Mouse (Mus musculus): ENCODE measurements around the gene Cbx3. TPM values are rescaled to one million over a fixed set of nuclear protein-coding genes. Genes with fewer than 3 reads are reported as not detected.

Gene Cbx3
- polyA plus RNA-seq, 1 experiment from 2014 or later, result 719 TPM

DNA sequence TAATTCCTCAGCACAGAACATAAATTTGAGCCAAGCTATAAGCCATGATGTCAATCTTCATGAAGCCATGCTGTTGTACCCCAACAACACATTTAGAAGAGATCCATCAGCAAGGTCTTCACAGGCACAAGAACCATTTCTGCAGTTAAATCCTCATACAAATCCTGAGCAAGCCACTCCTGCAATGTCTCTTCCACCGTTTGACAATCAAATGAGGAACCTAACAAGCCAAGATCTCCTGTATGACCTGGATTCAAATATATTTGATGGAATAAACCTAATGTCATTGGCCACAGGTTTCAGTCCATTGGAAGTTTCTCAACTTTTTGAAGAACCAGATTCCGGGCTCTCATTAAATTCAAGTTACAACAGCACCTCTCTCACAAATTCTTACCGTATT is 12.9 kb upstream of the Cbx3 start:
- no peak for ATAC-seq (ENCODE audit: low FRiP score)
- no peaks in the 10 kb centered on the region for H3K27me3 ChIP-seq
- no peaks in the 10 kb centered on the region for H3K9me3 ChIP-seq
- WGBS, result 88% methylated on average over 3 of the region's 3 CpGs
- no peak overlapping the region for H3K27ac ChIP-seq
- peaks cover 42% of the 10 kb centered on the region for H3K36me3 ChIP-seq (replicated peaks)
- no peak overlapping the region for H3K4me3 ChIP-seq (replicated peaks)
- no peak overlapping the region for H3K4me2 ChIP-seq
- no peak overlapping the region for H3K9ac ChIP-seq
- H3K4me1 ChIP-seq, result no peaks in the 10 kb centered on the region

GRCm38 (mm10) chr6:51457770-51458387 is 12.3 kb upstream of the Cbx3 start:
- Histone ChIP-seq H3K27ac (no peak overlapping the region), H3K9me3 (no peaks in the 10 kb centered on the region), H3K4me2 (no peak overlapping the region), H3K27me3 (no peaks in the 10 kb centered on the region), H3K36me3 (replicated peaks) (peaks cover 44% of the 10 kb centered on the region), H3K4me1 (no peaks in the 10 kb centered on the region), H3K9ac (no peak overlapping the region), H3K4me3 (replicated peaks) (no peak overlapping the region)
- WGBS, result 88% methylated on average over 8 of the region's 8 CpGs
- ATAC-seq (ENCODE audit: low FRiP score), result no peak

- Histone ChIP-seq H3K36me3 (replicated peaks) (peaks cover 55% of the 10 kb centered on the region), H3K4me1 (peaks cover 5% of the 10 kb centered on the region; the same call in 1 of the 2 replicates), H3K9me3 (no peaks in the 10 kb centered on the region), H3K9ac (no peak overlapping the region), H3K4me3 (replicated peaks) (no peak overlapping the region), H3K27ac (no peak overlapping the region), H3K27me3 (no peaks in the 10 kb centered on the region), H3K4me2 (no peak overlapping the region)
- WGBS, result 45% methylated on average over 2 of the region's 2 CpGs
- no peak for ATAC-seq (ENCODE audit: low FRiP score)
These were observed 11.2 kb upstream of the Cbx3 start for GRCm38 (mm10) chr6:51458925-51459312.

DNA sequence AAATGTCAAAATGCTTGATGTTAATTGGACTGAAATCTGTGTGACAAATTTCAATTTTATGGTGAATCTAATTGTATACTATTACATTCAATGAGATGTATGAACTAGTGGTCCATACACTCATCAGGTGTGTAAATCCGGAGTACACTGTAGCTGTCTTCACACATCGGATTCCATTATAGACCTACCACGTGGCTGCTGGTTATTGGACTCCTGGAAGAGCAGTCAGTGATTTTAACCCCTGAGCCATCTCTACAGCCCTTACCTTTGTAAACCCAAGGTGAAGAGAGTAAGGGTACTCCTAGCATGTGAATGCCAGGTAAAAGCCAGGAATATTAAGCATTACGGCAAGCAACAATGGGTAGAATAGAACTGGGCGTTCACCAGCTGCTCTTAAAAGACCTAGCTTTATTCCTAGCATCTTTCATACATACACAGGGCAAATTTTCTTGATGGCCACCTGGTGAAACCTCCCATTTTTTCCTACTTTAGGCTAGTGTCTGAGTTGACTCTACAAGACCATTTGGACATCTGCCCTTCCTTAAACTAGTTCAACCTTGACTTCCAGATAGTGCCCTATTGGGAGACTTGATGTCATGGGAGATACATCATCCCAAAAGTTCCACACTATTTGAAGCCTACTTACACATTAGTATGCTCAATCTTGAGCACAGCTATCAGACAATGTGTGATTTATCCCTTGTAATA is 10.7 kb upstream of the Cbx3 start:
- H3K27ac ChIP-seq, result no peak overlapping the region
- H3K36me3 ChIP-seq (replicated peaks), result peaks cover 58% of the 10 kb centered on the region
- ATAC-seq (ENCODE audit: low FRiP score), result peak; percentile 55
- H3K4me3 ChIP-seq (replicated peaks), result no peak overlapping the region
- H3K27me3 ChIP-seq, result no peaks in the 10 kb centered on the region
- peaks cover 6% of the 10 kb centered on the region; the same call in 1 of the 2 replicates for H3K4me1 ChIP-seq
- H3K9me3 ChIP-seq, result no peaks in the 10 kb centered on the region
- 37% methylated on average over 5 of the region's 5 CpGs for WGBS
- H3K9ac ChIP-seq, result no peak overlapping the region
- no peak overlapping the region for H3K4me2 ChIP-seq

DNA sequence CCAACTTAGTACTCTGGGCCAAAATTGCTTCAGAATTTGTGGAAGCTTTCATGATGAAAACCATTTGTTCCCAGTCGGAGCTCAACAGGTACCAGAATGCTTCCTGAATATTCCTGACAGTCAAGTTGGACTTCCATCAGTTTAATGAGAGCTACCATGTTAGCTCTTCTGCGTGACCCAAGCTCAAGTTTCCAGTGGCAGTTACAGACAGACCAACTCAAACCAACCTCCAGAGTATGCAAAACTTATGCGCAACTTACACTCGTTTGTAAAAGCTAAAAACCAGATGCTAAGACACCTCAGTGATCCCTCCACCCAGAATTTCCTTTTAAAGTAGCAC is 10.2 kb upstream of the Cbx3 start:
- Histone ChIP-seq H3K4me1 (peaks cover 6% of the 10 kb centered on the region; the same call in 1 of the 2 replicates), H3K9me3 (no peaks in the 10 kb centered on the region), H3K27me3 (no peaks in the 10 kb centered on the region), H3K9ac (no peak overlapping the region), H3K36me3 (replicated peaks) (peaks cover 61% of the 10 kb centered on the region), H3K4me2 (no peak overlapping the region), H3K4me3 (replicated peaks) (no peak overlapping the region), H3K27ac (no peak overlapping the region)
- ATAC-seq (ENCODE audit: low FRiP score), result no peak; the same call in 1 of the 2 replicates
- 79% methylated on average over 4 of the region's 4 CpGs for WGBS

DNA sequence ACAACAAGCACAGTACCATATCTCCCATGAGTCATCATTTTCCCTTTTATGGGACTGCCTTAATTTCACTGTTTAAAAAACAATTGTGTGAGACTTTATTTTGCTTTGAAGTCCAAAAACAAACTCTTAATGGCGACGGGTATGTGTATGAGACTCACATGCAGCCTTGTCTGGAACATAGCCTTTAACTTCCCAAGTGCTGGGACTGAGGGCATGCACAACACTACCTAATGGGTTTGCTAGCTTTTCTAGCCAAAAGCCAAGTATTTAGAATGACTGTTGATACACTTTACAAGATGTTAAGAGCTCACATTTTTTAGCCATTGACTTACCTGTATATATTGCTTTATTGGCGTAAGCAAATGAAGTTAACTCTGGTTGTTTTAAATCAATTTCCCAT is 9.8 kb upstream of the Cbx3 start:
- Histone ChIP-seq H3K4me2 (no peak overlapping the region), H3K4me3 (replicated peaks) (no peak overlapping the region), H3K9ac (no peak overlapping the region), H3K9me3 (no peaks in the 10 kb centered on the region), H3K4me1 (peaks cover 7% of the 10 kb centered on the region), H3K27ac (no peak overlapping the region), H3K36me3 (replicated peaks) (peaks cover 64% of the 10 kb centered on the region), H3K27me3 (no peaks in the 10 kb centered on the region)
- no peak for ATAC-seq (ENCODE audit: low FRiP score)
- WGBS, result 77% methylated on average over 3 of the region's 3 CpGs

DNA sequence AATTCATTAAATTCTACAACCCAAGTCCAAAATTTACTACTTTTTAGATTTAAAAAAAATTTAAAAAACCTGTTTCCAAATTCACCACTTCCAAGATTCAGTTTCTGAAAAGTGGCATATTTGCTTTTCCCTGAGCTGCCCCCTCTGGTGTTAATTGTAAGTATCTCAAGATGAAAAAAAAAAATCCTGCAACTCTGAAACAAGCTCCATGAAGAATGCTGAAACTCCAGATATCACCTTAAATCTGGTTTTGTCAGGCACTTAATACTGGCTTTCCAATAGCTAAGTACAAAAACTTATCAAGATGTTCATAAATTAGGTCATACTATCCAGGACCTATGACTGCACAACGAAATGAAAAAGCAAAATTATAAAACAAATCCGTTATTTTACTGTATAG is 2.5 kb upstream of the Cbx3 start:
- Histone ChIP-seq H3K4me2 (peak overlapping the region; percentile 54), H3K4me1 (peaks cover 33% of the 10 kb centered on the region), H3K27ac (no peak overlapping the region), H3K4me3 (replicated peaks) (peak overlapping the region; percentile 91), H3K36me3 (replicated peaks) (peaks cover 43% of the 10 kb centered on the region), H3K9me3 (no peaks in the 10 kb centered on the region), H3K9ac (peak overlapping the region; percentile 42; the same call in 1 of the 2 replicates), H3K27me3 (no peaks in the 10 kb centered on the region)
- WGBS, result 2% methylated on average over 2 of the region's 2 CpGs
- no peak for ATAC-seq (ENCODE audit: low FRiP score)

DNA sequence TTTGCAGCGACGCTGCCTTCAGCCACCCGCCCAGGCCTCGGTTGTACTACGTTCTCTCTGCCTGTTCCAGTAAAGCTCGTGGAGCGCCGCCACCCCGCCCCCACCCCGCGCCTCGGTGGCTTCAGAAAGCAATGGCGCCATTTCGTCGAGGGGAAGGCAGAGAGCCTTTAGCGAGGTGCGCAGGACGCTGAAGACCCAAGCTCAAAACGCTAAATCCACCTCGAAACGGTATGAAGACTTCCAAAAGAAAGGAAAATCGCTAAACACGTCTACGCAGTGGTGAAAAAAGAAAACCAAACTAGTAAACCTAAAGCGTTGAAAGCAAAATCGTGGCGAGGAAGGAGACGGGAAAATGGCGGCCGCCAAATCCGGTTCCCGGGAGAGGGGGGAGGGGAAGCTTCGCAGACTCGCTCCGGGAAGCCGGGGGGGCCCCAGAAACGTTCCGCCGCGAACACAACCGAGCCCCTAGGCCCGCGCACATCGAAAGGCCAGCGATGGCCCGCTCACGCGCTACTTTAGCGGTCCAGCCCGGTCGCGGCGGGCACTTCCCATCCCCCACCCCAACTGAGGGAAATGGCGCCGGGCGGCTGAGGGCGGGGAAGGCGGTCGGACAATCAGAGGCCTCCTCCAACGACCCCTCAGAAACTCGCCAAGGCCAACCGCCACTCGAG is 1.1 kb upstream of the Cbx3 start:
- WGBS, result under 1% methylated on average over 63 of the region's 63 CpGs
- Histone ChIP-seq H3K36me3 (replicated peaks) (peaks cover 44% of the 10 kb centered on the region), H3K4me3 (replicated peaks) (peak overlapping the region; percentile 91), H3K27ac (peak overlapping the region; percentile 100), H3K27me3 (no peaks in the 10 kb centered on the region), H3K9ac (peak overlapping the region; percentile 100), H3K9me3 (no peaks in the 10 kb centered on the region), H3K4me1 (peaks cover 40% of the 10 kb centered on the region), H3K4me2 (peak overlapping the region; percentile 54)
- peak; percentile 30 for ATAC-seq (ENCODE audit: low FRiP score)

DNA sequence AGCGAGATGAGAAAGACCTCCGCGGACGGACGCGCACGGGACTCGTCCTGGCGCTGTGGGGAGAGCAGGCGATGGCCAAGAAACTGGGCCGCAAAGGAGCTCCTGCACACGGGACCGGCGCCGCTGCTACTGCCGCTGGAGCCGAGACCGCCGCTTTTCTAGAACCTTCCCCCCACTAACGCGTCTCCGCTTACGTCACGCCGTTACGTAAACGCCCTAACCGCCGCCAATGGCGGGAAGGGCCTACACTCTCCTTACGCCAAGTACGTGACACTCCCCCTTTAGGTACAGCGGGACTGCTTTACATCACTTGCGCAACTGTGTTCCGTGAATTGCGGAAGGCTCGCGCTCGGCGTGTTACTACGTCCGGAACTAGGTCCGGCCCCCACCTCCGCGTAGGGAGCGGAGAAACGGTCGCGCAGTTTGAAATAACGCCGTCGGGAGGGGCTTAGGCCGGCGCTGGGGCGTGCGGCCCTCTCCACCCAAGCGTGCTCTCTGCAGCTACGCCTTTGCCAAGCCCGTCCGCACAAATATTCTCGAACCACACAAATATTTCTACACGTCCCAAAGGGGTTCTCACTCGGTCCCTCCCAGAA is 347 bp upstream of the Cbx3 start, which contains the start of gene Hnrnpa2b1:
Gene Hnrnpa2b1, minus strand, starts transcription at position 180 of the 596 bp plus-strand sequence.
- 0% methylated on average over 63 of the region's 63 CpGs for WGBS

DNA sequence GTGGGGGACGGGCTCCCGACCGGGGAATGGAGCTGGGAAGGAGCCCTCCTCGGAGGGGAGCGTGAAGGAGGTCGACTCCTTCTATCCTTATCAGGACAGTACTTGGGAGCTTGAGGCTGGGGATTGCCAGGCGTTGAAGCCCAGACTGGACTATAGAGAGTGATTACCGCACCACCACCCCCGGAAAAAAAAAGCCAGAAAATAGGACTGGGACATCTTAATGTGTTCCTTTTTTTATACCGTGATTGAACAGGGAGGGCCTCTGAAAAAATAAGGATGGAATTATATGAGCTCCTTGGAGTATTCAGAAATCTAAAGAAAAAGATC is 982 bp downstream of the Cbx3 start:
- Histone ChIP-seq H3K9me3 (no peaks in the 10 kb centered on the region), H3K27ac (peak overlapping the region; percentile 100), H3K4me3 (replicated peaks) (peak overlapping the region; percentile 91), H3K27me3 (no peaks in the 10 kb centered on the region), H3K4me1 (peaks cover 39% of the 10 kb centered on the region), H3K9ac (peak overlapping the region; percentile 100), H3K4me2 (peak overlapping the region; percentile 54), H3K36me3 (replicated peaks) (peaks cover 46% of the 10 kb centered on the region)
- WGBS, result under 1% methylated on average over 10 of the region's 10 CpGs
- no peak for ATAC-seq (ENCODE audit: low FRiP score)

More for the DNA sequence above, 347 bp upstream of the Cbx3 start, which contains the start of gene Hnrnpa2b1:
- Histone ChIP-seq H3K4me2 (peak within 1 kb of the TSS; percentile 54), H3K9ac (peak within 1 kb of the TSS; percentile 100), H3K36me3 (replicated peaks) (peaks cover 46% of the 10 kb centered on the region), H3K27me3 (no peaks in the 10 kb centered on the region), H3K9me3 (no peaks in the 10 kb centered on the region), H3K4me3 (replicated peaks) (peak within 1 kb of the TSS; percentile 91), H3K27ac (peak within 1 kb of the TSS; percentile 100), H3K4me1 (peaks cover 47% of the 10 kb centered on the region)
- ATAC-seq (ENCODE audit: low FRiP score), result peak; percentile 92

DNA sequence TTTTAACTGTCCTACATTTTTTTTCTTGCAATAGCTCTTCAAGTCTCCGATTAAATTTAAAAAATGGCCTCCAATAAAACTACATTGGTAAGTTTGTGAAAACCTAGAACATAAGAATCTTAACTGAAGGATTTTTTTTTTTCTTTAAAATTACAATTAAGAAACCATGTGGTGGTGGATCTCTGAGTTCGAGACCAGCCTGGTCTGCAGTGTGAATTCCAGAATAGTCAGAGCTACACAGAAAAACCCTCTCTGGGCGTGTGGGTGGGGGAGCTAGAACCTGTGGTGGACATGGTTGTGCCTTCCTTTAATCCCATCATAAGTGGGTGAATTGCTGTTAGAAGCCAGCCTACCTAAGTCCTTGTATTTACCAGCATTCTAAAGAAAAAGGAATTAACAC is 1.6 kb downstream of the Cbx3 start:
- no peaks in the 10 kb centered on the region for H3K9me3 ChIP-seq
- H3K36me3 ChIP-seq (replicated peaks), result peaks cover 46% of the 10 kb centered on the region
- peak overlapping the region; percentile 48; the same call in 1 of the 2 replicates for H3K27ac ChIP-seq
- peak overlapping the region; percentile 73 for H3K4me2 ChIP-seq
- H3K27me3 ChIP-seq, result no peaks in the 10 kb centered on the region
- H3K4me1 ChIP-seq, result peaks cover 33% of the 10 kb centered on the region
- H3K4me3 ChIP-seq (replicated peaks), result peak overlapping the region; percentile 91
- peak overlapping the region; percentile 100 for H3K9ac ChIP-seq
- ATAC-seq (ENCODE audit: low FRiP score), result no peak
- 23% methylated on average over 3 of the region's 3 CpGs for WGBS

DNA sequence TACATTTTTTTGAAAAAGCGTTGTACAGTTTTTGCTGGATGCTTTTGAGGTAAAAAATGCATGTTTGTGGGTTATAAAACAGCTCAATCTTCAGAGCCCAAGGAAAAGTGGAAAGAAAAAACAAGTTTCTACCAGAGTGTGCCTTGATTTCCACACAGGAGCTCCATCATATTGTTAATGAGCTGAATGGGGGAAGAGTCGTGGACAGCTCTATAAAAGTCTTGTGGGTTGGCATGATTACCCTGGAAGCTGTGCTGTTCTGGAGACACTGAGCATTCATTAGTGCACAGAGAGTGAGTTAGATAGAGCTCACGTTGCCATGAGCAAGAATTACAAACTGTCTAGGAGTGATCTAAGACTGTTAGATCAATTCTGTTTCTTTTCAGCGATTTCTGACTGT is 2.1 kb downstream of the Cbx3 start:
- H3K9me3 ChIP-seq, result no peaks in the 10 kb centered on the region
- ATAC-seq (ENCODE audit: low FRiP score), result no peak
- 48% methylated on average over 4 of the region's 4 CpGs for WGBS
- peak overlapping the region; percentile 73 for H3K4me2 ChIP-seq
- peak overlapping the region; percentile 100 for H3K9ac ChIP-seq
- peak overlapping the region; percentile 47; the same call in 1 of the 2 replicates for H3K27ac ChIP-seq
- H3K4me1 ChIP-seq, result peaks cover 29% of the 10 kb centered on the region
- peaks cover 46% of the 10 kb centered on the region for H3K36me3 ChIP-seq (replicated peaks)
- H3K4me3 ChIP-seq (replicated peaks), result peak overlapping the region; percentile 91
- H3K27me3 ChIP-seq, result no peaks in the 10 kb centered on the region

Measured in forebrain, embryonic 12.5 days (tissue).